Mouse (Mus musculus) CD4-positive, CD25-positive, alpha-beta regulatory T cell, adult 2 months (primary cell): Measurements from ENCODE around the gene G2e3.
A peak's percentile ranks its signal among the peaks of the same experiment; 100 is the strongest.

Source experiments
- DNase-seq: peaks from one replicate; pipeline ENCODE4 v3.0.0-alpha.2; 2012; ENCODE audit warnings: low read depth, low spot score

The G2e3 gene

DNA sequence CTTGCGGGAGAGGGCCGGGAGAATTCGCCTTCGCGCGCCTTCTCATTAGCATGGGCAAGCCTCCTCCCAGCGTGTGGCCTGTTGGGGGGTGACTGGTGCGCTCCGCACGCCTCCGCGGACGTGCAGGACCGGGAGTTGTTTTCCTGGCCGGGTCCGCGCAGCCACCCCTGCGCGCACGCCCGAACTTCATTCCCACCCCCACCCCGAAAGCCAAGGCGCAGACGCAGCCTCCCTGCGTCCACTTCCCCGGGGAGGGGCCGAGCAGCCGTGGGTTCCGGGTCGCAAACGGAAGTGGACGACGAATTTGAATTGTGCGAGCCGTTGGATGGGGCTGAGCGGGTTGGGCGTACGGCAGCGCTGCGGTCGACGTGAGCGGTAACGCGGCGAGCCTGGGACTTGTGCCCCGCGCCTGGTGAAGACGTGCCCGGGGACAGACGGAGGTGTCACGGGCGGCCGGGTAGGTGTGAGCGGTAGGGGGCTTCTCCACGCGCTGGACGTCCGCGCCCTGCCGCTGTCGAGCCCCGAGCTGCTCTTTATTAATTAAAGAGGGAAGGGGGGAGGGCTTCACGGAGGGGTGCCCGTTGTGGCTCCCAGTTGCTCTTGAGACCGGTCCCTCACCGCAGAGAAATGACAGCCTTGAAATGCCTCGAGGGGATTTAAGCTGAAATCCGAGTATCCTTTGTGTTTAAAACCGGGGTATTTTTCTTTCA is at the start of gene G2e3:
Gene G2e3 (plus strand): TSS at position 74 of the 710 bp plus-strand sequence.
- peak; percentile 87 for DNase-seq

DNA sequence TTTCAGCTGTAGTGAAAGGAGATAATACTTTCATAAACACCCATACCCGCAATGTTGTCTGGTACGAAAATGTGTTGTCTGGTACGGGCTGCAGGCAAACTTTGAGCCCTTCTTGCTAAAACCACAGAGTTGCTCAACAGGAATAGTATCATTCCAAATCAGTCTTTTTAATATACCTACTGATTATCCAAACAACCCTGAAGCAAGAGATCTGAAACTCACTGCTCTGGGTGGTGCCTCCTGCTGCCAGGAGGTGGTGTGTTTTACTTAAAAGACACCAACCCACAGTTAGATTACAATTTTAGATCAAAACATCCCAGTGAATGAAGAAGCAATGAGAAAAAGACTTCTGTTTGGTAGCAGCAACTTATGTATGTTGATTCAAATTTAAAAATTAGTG is 24.3 kb upstream of the G2e3 start:
- DNase-seq: no peak

DNA sequence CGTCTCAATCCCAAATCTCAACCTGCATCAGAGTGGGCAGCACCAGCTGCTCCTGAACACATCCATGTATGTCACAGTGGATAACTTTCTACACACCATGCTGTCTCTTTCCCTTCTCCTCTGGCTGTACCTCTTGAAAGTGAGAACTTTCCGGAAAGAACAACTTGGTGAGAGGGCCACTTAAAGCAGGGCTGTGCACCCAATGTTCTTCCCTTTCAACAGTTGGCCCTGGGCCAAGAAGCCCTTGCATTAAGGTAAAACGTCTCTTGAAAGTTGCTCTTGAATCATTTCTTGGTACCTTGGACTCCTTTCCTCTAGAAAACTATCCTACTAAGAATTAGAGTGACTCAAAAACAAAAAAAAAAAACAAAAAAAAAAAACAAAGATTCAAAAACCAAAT is 21.0 kb upstream of the G2e3 start:
- DNase-seq: no peak

DNA sequence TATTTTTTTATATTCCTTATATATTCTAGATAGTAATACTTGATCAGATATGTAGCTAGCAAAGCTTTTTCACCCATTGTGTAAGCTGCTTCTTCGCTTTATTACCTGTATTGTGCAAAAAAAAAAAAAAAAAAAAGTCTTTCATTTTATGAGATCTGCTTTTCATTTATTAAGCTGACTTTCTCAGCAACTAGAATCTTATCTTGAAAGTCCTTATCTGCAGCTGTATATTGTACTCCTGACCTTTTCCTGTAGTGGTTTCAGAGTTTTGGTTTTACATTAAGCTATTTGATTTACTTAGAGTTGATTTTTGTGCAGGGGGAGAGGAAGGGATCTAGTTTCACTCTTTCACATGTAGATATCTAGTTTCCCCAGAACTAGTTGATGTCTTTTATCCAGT is 10.8 kb upstream of the G2e3 start:
- DNase-seq: no peak

DNA sequence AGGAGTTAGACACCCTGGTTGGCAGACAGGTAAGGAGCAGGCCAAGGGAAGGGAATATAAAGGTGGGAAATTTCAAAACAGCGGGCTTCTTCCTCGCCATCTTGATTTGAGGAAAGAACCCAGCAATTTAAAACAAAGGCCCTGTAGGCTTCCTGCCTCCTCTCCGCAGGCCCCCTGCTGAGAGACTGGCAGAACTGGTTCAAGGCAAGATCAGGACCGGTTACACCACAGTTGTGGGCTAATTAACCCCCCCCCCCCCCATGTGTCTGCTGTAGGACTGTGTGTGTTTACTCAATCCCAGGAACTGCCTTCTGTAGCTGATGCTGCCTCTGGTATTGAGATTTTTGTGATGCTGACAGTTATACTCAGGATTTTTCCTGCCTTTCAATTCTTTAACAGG is 1.7 kb upstream of the G2e3 start:
- DNase-seq: no peak

DNA sequence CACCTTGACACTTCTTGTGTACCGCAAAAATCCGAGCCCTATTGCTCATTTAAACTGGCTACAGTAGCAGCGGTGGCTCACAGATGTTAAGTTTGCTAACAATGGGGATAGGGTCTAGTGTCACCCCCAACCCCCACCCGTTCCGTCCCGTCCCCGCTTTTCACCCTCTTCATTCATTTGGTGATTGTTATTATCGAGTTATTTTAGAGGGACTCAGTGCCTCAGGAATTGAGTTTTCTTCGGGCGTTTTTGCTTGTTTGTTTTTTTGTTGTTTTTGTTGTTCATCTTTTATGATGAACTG is 787 bp downstream of the G2e3 start:
- no peak for DNase-seq

DNA sequence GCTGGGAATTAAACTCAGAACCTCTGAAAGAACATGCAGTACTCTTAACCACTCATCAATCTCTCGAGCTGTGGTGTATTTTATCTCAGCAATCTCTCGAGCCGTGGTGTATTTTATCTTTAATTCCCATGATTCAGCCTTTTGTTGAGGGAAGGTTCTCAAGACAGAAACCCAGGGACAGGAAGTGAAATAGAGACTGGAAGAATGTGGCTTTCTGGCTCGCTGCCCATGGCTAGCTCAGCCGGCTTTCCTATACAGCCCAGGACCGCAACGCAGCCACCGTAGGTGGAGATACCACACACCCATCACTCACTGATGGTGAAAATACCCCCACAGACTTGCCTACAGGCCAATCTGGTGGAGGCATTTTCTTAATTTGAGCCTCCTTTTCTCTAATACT is 7.4 kb downstream of the G2e3 start:
- DNase-seq: no peak

DNA sequence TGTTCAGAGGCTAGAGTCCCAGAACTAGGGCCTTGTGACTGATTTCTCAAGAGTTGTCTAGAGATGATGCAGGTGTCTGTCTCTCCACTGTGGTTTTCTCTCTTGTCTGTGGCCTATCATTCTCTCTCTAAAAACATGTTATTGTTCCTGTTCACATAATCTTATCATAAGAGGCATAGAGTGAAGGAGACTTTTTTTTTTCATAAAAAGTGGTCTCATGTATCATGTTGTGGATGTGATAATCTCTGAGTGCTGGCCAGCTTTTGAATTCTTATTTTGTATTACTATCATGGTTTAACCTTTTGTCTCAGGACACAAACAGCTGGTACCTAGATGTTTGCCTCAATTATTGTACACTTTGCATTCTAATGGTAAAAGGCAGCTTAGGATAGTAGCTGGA is 13.4 kb downstream of the G2e3 start:
- no peak for DNase-seq

DNA sequence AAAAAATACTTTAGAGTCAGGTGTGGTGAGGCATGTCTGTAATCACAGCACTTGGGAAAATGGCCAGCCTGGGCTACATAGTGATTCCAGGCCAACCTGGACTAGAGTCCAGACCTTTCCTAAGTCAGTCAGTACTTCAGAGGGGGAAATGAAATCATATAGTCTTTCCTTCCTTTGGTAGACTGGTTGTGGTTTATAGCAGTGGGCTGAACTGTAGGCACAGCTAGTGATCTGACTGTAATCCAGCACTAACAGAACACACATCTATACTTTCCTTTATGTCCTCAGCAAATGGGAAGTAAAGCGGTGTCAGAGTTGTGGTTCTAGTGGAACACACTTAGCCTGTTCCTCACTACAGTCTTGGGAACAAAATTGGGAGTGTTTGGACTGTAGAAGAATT is 15.0 kb downstream of the G2e3 start:
- no peak for DNase-seq

DNA sequence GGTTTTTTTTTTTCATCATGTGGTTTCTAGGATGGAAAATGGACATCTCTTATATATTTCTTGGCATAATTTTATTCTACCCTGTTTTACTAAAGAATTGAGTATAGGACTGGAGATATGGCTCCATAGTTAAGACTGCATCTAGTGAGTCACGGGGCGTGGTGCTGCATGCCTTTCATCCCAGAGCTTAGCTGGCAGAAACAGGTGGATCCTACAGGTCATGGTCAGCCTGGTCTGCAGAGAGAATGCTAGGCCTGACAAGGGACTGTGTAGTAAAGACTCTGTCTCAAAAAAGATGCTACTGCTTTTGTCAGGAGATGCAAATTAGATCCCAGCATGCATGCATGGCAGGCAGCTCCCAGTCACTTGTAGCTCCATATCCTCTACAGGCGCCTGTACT is 20.6 kb downstream of the G2e3 start:
- no peak for DNase-seq

DNA sequence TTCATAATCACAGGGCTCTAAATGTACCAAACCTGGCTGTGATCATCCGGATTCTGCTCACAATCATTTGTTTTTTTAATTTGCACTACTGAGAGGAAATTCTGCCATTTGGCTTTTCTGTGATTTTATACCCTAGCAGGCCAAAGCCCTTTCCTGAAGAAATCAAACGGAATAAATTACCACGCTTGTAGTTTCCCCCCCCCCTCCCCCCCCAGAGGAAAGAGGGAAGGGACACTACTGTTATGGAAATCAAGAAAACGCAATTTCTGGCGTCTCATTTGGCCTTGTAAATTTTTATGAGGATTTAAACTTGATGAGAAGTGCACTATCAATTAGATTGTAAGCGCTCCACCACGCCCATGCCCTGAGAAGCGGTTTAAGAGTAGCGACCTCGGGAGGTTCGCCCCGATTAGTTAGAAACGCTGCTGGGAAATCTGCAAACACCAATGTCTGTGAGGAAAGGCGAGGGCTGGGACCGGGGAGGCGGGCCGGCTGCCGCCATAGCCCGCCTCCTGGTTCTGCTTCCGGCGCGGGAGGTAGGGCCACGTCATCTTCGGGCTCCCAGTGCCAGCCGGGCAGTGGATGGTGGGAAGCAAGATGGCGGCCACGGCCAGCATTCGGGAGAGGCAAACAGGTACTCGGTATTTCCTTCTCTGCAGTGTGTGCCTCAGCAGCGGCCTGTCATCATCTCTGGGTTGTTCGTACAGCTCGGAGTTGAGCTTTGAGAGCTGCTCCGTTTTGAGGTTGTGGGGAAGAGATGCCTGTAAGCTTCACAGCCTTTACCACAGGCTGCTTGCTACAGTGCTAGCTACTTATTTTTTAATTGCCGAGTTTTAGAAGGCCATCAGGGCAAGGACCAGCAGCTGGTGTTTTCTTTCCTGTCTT is 29.4 kb downstream of the G2e3 start, which contains the start of gene Scfd1:
Gene Scfd1 (plus strand): TSS at position 508 of the 885 bp plus-strand sequence.
- DNase-seq: peak; percentile 96

DNA sequence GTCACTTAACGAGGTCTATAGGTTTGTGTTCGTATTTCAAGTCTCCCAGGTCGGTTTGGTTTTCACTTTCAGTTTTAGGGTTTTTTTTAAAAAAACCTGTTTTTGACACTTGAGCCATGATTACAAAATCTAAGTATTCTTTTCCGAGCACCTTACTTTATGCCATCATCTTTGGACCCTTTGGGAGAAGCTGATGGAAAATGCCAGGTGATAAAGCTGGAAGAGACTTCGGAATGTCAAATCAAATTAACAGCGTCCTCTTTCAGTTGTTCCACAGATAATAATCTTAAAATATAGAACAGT is 30.0 kb downstream of the G2e3 start:
- DNase-seq: no peak

DNA sequence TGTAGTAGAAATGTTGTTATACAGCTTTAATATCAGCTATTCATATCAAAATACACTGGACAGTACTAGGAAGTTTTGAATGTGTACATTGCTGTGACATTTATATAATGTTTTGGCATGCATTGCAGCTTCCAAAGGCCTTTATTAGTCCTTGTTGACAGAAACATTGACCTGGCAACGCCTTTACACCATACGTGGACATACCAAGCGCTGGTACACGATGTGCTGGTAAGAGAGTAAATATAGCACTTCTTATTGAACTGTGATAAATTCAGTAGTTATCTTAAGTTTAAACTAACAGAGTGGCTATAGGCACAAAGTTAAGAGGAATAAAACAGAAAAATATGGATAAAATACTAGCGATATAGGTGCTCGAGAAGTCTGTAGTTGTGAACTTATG is 52.0 kb downstream of the G2e3 start:
- DNase-seq: no peak

DNA sequence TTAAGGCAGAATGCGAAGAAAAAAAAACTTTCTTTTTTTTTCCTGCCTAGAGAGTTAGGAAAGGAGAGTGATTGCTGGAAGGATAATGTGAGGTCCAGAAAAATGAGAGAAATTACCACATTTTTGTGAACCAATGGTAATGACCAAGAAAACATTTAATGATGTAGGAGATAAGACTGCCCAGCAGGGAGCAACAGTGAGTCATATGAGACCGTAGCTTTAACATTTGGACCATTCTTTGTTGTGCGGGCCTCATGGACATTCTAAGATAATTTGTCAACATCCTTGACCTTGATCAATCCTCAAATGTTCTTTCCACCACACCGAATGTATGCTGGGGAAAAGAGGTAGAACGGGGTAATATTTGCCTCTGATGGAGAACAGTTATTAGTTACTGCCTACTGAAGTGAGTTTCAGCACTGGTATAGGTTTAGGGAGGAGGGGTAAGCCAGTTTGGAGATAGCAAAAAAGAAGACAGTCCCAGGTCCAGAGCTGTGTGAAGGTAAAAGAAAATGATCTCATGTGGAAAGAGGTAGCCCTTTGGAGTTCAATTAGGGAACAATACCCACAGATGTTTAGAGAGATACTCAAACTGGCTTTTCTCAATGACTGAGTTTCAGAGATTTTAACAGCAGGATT is 54.3 kb downstream of the G2e3 start:
- peak; percentile 25 for DNase-seq

DNA sequence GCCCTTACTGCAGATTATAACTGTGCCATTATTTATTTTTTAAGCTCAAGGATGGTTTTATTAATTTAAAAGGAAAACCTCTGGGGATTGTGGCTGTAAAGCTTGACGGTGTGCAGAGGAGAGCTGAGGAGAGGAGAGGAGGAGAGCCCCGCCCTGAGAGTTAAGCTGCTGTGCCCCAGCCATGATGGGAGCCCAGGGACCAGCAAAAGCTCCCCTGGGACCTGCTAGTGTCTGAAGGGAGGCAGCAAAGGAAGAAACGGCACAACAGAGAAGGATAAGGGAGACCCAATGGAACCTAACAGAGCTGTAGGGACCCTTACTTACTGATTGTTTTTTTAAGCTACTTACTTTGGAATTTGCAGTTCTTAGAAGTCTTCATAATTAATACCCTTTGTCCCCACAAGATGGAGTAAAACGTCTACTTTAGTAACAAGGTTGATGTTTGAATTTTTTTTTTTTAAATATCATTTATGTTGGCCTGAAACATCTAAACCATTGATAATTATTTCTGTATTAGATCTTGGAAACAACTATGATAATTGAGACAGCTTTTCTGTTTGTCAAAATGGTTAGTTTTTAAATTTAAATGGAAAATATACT is 56.2 kb downstream of the G2e3 start:
- DNase-seq: peak; percentile 5

DNA sequence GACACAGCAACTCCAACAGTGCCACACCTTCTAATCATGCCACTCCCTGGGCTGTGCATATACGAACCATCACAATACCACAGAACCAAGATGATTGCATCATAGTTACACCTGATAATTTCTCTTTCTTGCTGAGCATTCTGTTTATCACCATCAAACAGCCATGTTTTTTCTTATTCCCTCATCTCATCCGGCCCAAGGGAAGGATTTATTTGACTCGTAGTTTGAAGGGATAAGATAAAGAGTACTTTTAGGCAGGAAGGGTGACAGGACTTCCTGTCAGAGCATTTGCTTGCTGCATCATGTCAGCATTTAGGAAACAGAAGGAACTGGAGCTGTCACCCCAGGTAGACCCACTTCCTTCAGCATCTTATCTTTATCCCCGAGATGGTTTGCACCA is 63.5 kb downstream of the G2e3 start:
- DNase-seq: no peak
